Mouse (Mus musculus) lung, postnatal 10 days (tissue): Measurements from ENCODE around the gene Olfr212.
"Not testable (repeated sequence)": the region's sequence is repeated elsewhere in the genome, so short reads cannot be mapped to it uniquely, and the experiment has no call there.

ENCODE experiments used
- DNase-seq: peaks from one replicate; pipeline ENCODE4 v3.0.0; 2021

Olfr212 gene

DNA sequence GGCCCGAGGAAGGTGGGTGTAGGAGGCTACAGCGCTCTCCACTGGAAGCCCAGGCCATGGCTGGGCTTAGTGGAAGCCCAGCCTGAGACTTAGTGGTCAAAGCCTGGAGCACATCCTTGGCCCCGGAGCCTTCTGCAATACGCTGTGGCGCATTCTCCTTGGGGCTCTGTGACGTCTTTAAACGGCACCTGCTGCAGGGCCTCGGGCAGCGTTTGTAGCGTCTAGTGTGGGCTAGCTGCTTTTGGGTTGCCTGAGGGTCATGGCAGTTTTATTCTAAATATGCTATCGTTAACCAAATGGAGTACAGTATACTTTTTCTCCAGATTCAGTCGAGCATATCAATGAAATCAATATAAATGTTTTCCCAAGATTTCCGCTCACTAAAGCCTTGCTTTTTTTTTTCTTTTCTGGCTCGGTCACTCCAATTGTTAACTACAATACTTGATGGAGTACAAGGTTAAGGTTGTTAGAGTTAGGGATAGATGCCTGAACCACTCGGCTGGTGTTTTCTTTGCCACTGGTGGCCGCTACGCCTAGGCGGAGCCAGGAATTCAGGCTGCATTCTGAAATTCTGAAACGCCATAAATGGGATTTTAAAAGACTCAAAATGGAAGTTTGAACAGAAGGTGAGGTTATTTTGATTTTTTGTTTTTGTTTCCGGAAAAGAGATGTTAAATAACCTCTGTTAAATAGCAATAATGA, at the start of gene Olfr212:
Gene Olfr212 (plus strand): TSS at position 215 of the 702 bp plus-strand sequence.
- not testable (repeated sequence) for DNase-seq

DNA sequence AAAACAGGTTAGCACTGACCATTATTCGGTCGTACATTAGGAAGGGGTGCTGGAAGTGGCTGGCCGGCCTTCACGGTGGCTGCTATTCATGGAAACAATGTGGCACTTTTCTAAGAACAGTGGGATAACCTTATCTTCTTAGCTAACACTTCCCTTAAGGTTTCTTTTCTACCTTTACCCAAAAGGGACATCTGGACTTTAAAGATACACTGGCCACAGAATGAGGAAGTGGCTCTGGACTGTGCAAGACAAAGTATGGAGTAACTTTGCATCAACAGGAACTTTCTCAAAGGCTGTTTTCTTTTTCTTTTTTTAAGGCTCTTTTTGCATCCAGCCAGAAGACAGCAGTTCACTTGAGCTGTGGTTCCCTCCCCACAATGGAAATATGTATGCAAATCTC, 47.6 kb upstream of the Olfr212 start:
- no peak for DNase-seq

DNA sequence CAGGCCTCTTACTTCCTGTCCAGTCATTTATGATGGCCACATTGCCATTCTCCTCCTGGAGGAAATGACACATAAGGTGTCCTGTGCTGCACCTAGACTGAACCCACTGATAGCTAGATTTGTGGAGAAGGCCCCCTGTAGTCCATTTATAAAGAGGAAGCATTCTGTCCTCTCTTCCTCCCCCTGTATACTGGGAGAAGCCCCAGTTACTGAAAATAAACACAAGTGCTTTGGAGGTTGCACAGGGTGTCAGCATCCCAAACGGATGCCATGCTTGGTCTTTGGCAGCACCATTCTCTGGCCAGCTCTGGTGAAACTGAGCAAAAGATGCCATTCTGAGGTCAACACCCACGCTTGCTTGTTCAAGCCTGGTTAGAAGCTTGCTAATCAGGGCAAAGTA, 47.1 kb upstream of the Olfr212 start:
- DNase-seq = no peak

DNA sequence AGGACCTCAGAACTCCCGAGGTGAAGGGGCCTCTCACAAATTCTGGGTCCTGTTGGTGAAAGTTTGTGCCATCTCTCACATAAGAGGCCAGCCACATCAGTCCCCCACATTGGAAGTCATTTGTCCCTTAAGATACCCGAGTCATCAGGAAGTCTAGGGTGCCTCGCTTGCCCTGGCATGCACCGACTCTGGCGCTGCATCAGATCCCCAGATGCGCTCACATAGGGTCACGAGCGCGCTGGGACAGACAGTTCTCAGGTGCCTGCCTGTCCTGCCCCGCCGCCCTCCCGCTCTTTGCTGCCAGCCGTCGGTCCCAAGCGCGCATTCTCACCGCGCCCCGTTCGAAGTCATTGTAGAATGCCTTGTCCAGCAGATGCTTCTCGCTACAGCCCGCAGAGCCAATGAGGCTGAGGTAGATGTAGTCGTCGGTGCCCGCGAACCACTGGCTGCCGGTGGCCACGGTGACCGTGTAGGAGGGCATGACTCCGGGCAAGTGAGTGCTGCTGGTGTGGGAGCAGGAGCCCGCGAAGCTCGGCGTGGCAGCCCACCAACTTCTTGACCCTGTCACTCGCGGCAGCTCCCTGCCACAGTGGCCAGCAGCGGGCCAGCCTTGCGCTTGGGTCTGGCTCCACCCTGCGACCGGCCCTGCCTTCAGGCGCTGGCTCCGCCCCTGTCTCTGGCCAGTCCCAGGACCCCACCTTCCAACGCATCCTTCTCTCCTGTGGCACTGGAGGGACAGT, 45.6 kb upstream of the Olfr212 start, which contains the start of gene Alox5:
Gene Alox5 (minus strand): TSS at position 635 of the 740 bp plus-strand sequence.
- DNase-seq = peak; percentile 22

DNA sequence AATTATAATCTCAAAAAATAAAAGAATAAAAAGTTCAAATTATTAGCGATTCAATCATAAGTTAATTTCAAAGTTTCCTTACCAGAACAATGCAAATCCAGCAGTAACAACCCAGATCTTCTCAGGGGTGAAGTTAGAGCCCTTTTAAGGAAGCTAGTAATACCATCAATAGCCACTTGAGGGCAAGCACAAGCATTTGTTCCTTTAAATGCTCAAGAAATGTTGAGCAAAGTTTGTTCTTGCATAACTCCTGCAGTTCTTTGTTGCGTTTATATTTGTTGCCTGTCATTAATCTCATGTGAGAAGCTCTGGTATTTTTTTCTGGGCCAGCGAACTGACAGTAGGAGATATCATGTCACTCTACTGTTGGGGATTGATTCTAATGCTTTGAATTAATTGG, 38.2 kb upstream of the Olfr212 start:
- peak; percentile 34 for DNase-seq

DNA sequence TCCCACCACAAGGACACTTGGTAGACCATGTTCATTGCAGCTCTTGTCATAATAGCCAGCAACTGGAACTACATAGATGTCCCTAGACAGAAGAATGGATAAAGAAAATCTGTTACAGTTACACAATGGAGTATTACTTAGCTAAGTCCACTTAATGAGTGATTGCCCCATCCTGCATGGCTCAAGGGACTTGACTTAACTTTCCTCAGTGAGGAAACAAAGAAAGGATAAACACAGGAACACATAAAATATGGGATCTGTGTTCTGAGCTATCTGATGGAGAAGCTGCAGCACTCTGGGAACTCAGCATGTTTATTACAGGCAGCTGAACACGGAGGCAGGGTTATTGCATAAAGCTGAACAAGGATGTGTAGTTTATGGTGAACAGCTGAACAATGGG, 21.2 kb upstream of the Olfr212 start:
- no peak for DNase-seq

DNA sequence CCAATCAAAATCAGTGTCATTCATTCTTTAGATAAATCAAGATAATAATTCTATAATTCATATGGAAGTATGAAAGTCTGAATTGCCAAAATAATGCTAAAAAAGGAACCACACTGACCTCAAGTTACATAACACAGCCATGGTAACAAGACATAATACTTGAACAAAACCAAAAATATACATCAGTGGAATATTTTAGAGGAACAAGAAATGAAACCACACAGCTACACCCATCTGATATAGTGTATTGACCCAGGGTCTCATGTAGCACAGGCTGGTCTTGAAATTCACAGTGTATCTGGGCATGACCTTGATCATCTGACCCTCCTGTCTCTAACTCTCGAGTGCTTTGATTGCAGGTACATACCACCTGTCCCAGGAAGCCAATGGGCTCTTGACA, 19.5 kb upstream of the Olfr212 start:
- no peak for DNase-seq

DNA sequence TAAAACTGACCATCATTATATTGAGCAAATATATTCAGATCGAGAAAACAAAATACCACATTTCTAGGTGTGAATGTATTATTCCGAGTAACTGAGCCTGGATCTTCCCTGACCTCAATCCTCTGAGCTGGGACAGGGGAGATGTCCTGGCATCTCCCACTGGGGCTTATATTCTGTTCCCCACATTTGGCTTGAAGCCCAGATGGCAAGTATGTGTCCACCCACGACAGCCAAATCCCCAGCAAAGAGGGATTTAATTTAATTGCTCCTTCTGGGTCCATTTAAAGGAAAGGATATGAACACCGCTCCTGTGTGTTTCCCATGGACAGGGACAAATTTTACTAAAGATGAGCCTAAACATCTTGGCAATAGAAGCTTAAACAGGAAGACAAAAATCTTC, 17.5 kb upstream of the Olfr212 start, which contains the start of gene Olfr211:
Gene Olfr211 (plus strand): TSS at position 301 of the 400 bp plus-strand sequence.
- no peak for DNase-seq

DNA sequence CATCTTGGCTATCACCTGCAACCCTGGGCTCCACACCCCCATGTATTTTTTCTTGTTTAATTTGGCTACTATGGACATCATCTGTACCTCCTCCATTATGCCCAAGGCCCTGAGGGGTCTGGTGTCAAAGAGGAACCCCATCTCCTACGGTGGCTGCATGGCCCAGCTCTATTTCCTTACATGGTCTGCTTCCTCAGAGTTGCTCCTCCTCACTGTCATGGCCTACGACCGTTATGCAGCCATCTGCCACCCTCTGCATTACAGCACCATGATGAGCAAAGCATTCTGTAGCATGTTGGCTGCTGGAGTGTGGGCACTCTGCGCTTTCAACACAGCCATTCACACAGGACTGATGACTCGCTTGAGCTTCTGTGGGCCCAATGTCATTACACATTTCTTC, 12.6 kb upstream of the Olfr212 start:
- no peak for DNase-seq

DNA sequence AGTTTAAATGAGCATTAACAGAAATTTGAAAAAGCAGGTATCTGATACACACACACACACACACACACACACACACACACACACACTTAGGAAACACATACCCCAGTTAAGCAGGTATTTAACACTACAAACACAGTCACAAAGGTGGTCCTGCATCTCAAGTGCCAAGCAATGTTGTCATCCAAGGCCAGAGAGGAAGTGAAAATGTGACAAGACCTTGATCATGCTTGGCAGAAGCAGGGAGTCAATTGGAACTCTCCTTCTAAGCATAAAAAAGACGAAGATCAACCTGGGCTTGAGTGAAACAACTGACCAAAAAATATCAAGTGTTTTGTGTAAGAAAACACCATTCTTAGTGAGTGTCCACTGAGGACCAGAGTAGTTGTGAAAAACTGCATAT, 10.4 kb upstream of the Olfr212 start:
- DNase-seq = no peak

DNA sequence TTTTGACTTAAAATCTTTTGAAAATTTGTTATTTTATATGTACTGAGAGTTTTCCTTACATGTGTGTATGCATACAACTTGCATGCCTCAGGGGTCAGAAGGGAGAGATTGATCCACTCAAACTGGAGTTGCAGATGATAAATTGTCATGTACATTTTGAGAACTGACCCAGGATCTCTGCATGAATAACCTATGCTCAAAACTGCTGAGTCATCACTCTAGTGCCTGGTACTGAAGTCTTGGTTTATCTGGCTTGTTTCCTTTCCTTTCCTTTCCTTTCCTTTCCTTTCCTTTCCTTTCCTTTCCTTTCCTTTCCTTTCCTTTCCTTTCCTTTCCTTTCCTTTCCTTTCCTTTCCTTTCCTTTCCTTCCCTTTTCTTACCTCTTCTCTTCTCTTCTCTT, 8.5 kb downstream of the Olfr212 start:
- DNase-seq = no peak

DNA sequence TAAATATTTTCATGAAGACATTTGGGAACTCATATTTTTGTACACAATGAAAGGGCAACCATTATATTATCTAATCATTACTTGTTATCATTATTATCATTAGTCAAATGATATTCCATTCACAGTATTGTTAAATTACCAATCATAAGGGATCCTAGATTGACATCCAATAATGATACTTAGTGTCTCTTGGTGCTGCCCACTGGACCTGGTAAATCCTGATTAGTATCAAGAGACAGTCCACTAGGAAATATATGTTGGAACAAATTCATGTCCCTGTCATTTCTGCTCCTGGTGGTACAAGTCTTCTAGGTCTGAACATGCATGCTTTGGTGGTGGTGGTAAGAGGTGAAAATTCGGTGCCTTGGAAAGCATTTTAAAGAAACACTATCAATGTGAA, 31.8 kb downstream of the Olfr212 start, which contains the start of gene Olfr213:
Gene Olfr213 (plus strand): TSS at position 301 of the 400 bp plus-strand sequence.
- no peak for DNase-seq

DNA sequence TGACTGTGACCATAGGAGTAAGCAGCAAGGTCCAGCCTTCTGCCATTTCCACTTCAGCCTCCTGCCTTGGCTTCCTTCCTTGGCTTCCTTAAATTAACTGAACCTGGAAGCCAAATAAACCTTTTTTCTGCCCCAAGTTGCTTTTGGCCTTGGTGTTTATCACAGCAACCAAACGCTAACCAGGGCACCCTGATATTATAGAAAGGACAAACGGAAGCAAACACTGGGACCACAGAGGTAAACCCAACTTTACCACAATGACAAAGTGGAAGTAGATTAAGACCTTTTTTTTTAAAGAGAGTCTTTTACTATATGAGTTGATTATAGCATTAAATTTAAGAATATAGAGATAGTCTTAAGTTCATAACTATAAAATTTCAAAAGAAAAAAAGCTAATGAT, 36.2 kb downstream of the Olfr212 start:
- DNase-seq = no peak

DNA sequence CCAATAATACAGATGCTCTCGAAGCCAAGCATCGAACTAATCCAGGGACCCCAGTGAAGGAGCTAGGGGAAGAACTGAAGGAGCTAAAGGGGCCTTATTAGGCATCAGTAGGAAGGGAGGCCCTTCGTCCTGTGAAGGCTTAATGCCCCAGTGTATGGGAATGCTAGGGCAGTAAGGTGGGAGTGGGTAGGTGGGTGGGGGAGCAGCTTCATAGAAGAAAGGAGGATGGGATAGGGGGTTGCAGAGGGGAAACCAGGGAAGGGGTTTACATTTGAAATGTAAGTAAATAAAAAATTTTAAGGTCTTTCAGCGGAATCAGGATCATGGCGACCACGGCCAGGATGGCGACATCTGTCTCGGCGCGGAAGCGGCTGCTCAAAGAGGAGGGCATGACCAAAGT, 44.5 kb downstream of the Olfr212 start, which contains the start of gene Gm5580:
Gene Gm5580 (plus strand): TSS at position 301 of the 400 bp plus-strand sequence.
- not testable (repeated sequence) for DNase-seq

DNA sequence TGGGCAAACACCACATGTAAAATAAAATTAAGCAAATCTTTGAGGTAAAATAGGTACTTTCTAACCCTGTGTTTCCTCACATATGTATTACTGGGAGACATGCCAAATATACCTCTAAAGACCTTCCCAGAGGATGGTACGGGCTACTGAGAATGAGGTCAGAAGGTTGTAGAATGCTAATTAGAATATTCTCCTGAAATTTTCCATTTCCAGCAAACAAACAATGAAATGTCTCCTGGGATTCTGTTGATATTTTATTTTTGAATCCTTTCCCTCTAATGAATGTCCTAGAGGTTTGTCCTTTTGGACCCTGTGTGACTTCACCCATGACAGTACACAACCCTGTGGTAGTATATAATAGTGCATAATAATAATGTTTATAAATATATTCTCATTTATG, 47.6 kb downstream of the Olfr212 start, which contains the start of gene Olfr214:
Gene Olfr214 (plus strand): TSS at position 301 of the 400 bp plus-strand sequence.
- no peak for DNase-seq

DNA sequence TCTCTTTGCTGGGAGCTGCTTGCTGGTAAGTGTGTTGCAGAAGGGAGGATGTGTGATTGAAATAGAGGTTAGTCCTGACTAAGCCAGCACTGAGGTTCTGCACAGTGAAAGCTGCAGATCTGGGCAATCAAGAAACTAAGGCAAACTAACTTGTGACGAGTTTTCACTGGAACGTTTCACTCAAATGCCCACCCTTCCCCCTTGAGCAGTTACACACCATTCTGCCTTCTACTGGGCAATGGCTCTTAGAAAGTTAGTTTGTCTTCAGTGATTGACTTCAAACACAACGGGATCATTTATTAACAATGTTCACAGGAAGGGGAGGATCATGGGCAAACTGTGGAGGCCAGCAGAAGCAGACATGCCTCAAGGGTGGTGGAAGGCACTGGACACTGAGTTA, 48.6 kb downstream of the Olfr212 start:
- no peak for DNase-seq
